Mouse (Mus musculus) B cell, adult 62 days (primary cell): ENCODE results near the gene Map1s. TPM values are rescaled to one million over a fixed set of nuclear protein-coding genes. Genes with fewer than 3 reads are reported as not detected.

ENCODE experiments used
- total RNA-seq: library from RNA; stranded (reverse); gene quantifications from 4 replicates; pipeline ENCODE4 v1.2.4, GENCODE M21; 2023

Gene Map1s
- 57.0 to 65.6 TPM (median 61.2 TPM) in 4 replicates for total RNA-seq

DNA sequence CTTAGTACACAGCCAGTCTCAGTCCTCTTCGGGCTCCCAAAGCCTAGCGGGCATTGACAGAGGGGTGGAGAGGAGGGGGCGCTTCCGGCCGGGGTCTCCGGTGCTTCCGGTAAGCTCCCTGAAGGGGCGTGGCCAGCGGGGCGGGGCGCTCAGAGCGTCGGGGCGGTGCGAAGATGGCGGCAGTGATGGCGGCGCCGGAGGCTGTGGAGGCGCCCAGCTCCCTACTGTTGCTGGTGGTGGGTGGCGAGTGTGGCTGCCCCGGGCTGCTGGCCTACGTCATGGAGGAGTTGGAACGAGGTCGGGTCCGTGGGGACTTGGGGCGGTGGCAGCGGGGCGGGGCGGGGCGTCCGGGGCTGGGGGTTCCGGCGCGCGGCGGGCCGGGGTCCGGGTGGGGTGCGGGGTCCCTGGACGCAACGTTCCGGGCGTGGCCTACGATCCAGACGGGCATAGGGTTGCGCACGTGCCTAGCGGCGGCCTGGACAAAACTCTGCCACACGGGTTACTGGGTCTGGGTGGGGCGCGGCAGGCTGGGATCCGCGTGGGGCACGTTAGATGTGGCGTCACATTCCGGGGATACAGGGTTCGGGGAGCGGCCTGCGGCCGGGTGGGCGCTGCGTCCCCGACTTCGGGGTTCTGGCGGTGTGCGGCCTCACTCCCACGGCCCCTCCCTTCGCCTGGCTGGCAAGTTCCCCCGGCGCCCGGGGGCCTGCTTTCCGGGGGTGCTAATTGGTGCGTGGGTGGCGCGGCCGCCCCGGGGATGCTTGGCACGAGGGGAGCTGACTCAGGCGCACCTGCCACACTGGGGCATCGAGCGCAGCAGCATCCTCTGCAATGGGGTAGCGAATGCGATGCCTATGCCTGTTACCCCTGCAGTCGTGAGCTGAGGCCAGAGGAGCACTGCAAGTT lies at the start of gene Map1s:
TSS of gene Map1s (plus strand) at position 102 of the 906 bp plus-strand sequence.

DNA sequence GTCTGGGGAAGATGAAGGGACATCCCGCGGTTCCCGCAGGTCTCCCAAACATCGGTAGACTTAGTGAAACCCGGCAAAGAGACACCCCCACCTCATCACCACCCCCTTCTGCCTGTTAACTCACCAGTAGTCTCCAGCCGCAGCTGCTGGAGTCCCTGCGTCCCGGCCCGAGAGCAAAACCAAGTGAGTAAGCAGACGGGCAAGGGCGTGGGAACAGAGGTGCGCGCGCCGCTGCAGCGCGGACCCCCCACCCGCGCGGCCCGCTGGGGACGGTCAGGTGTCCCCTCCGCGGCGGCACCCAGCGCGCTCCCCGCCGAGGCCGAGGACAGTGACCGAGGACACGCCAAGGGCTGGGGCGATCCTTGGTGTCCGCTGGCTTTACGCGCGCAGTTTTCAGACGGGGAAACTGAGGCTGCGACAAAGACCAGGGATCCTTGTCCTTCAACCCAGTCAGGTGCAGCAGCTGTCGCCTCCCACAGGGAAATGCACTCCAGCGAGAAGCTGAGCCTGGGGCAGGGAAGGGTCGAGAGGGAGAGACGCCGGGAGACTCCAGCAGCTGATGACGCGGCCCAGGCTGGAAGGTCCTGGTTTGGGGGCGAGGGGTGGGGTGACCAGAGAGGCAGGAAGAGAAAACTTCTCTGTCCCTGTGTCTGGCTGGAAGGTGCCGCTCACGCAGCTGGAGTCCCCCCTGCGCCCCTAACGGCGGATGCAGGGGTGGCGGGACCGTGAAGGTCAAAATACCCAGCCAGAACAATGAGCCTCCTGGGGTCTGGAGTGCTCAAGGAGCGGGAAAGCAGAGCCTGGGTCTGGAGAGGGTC lies 42.7 kb upstream of the Map1s start, which contains the start of gene Kcnn1:
TSS of gene Kcnn1 (minus strand) at position 435 of the 818 bp plus-strand sequence.

GRCm38 (mm10) chr8:70873364-70873985 lies 32.3 kb upstream of the Map1s start, which contains the start of gene Ccdc124:
Ccdc124 (minus strand) TSS chr8:70873935.

DNA sequence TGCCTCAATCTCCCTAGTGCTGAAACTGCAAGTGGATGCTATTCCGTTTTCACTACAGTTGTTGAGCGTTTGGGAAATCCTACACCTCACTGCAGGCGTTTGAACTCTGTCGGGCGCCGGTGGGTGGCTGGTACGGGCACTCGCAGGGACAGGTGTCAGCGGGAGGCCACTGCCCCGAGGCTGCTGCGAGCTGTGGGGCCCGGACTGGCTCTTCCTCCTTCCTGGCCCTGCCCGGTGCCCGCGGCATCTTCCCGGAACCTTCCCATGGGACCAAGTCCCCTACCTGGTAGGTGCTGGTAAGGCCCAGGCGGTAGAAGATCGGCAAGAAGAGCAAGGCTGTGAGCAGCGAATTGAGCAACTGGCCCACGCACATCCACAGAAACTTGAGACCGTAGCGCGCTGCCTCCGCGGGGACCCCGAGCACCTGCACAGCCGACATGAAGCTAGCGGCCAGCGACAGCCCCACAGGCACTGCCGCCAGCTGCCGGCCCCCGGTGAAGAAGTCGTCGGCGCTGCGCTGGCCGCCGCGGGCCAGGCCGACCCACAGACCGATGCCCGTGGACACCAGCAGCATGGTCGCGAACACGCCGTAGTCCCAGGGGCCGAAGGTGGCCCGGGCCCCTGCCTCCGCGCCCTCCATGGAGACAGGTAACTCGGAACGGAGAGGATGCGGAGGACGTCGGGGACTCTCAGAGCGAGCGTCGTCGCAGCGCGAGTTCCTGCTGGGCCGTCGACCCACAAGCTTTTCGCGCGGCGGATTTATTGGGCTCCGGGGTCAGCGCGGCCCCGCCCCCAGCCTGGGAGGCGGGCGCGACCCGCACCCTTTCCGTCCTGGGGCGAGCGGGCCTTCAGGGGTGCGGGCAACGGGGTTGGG lies 13.5 kb upstream of the Map1s start, which contains the start of gene Slc5a5:
TSS of gene Slc5a5 (minus strand) at position 736 of the 874 bp plus-strand sequence.

DNA sequence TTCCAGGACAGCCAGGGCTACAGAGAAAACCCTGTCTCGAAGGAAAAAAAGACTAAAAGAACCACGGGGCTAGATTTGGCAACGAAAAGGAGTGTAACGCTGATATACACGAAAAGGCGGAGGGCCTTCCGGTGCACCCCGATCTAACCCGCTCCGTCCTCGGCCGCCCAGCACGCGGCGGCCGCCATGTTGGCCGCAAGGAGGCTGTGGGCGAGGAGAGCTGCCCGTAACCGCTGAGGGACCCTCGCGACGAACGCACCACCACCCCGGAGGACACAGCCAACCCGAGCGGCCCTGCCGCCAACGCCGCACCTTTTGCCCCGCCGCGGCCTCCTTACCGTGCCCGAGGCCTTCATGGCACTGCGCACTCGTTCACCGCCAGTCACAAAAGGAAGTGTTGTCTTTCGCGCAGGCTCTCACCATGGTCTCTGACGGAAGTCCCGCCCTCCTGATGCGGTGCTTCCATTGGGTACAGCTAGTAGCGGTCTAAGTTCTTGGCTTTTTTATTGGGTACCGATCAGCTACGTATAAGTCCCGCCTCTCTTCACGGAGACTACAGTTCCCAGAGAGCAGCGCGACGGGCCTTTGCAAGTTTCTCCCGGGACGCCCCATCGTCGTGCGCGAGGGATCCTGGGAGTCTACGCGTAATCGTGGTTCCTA lies 8.6 kb upstream of the Map1s start, which contains the start of gene Rpl18a:
TSS of gene Rpl18a (minus strand) at position 392 of the 660 bp plus-strand sequence.

Other genes starting within 250 kb of the Map1s start
- gene Pgpep1, start 245.5 kb upstream of the Map1s start, total RNA-seq = 11.2 to 14.7 TPM (median 12.6 TPM) in 4 replicates
- 121 to 135 TPM (median 129 TPM) in 4 replicates for gene Lsm4, start 232.7 kb upstream of the Map1s start, total RNA-seq
- gene Jund, start 207.0 kb upstream of the Map1s start, total RNA-seq = 2,399 to 2,837 TPM (median 2,594 TPM) in 4 replicates
- gene Iqcn, start 202.5 kb upstream of the Map1s start, total RNA-seq = 49.7 to 55.4 TPM (median 53.1 TPM) in 4 replicates
- 0.69 to 1.2 TPM in 2 of 4 replicates, not detected in the others for gene Gm3336, start 187.4 kb upstream of the Map1s start, total RNA-seq
- gene Pde4c, start 182.2 kb upstream of the Map1s start, total RNA-seq = 1.8 to 3.5 TPM (median 2.8 TPM) in 4 replicates
- 8.0 to 10.4 TPM (median 9.2 TPM) in 4 replicates for gene Rab3a, start 151.3 kb upstream of the Map1s start, total RNA-seq
- gene Mpv17l2, start 145.0 kb upstream of the Map1s start, total RNA-seq = 24.6 to 27.8 TPM (median 26.5 TPM) in 4 replicates
- gene Pik3r2, start 129.2 kb upstream of the Map1s start, total RNA-seq = 23.5 to 27.1 TPM (median 25.3 TPM) in 4 replicates
- 209 to 221 TPM (median 216 TPM) in 4 replicates for gene Mast3, start 100.9 kb upstream of the Map1s start, total RNA-seq
- gene Il12rb1, start 97.5 kb upstream of the Map1s start, total RNA-seq = 0.92 to 2.6 TPM (median 1.1 TPM) in 4 replicates
- gene Arrdc2, start 66.2 kb upstream of the Map1s start, total RNA-seq = 21.4 to 33.4 TPM (median 25.9 TPM) in 4 replicates
- not detected in 4 replicates for gene Kcnn1, start 42.7 kb upstream of the Map1s start, total RNA-seq
- 36.5 to 40.5 TPM (median 38.0 TPM) in 4 replicates for gene Ccdc124, start 32.0 kb upstream of the Map1s start, total RNA-seq
- gene Slc5a5, start 13.2 kb upstream of the Map1s start, total RNA-seq = not detected in 4 replicates
- gene Rpl18a, start 8.5 kb upstream of the Map1s start, total RNA-seq = 3,962 to 4,239 TPM (median 4,050 TPM) in 4 replicates